ENCODE assay signal across 20 mouse cellular contexts in the genomic region with DNA sequence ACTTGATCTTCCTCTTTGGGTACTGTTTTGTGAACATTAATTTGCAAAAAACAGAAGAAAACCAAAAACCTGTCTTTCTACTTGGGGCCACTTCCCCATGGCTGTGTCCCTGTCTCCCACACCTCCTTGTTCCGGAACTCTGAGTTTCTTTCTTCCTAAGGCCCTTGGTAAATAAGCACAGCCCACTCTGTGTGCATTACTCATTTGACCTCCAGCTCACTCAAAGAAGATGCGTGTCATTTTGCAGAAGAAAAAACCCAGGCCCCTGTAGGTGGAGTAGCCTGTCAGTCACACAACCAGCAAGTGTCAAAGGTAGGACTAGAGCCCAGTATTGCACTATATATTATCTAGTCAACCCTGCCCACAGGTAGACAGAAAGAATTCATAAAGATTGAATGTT.
"Had no signal": no experiment of that assay in that cellular context is flagged by ENCODE, and none has a peak within 500 bp of the region (broad histone marks: within the 10 kb centered on the region; RNA-seq: fewer than 3 reads in every experiment).

No protein-coding gene starts in this region.

- H3K27ac ChIP-seq: limb, embryonic 12.5 days; limb, embryonic 15.5 days; liver, embryonic 14.5 days; lung, embryonic 15.5 days; midbrain, embryonic 12.5 days had no signal

- DNase-seq: kidney, adult 18-20 months; kidney, adult 9 months; kidney, postnatal 14 days; kidney, postnatal 4 days; left cerebral cortex, postnatal 4 days; liver, postnatal 0 days; lung, postnatal 10 days; lung, postnatal 4 days; right cerebral cortex, adult 18-20 months; right cerebral cortex, postnatal 14 days; thymus, adult 18-20 months; thymus, postnatal 36 days had no signal

- H3K4me3 ChIP-seq: limb, embryonic 12.5 days; limb, embryonic 15.5 days; lung, embryonic 15.5 days; midbrain, embryonic 12.5 days had no signal

- H3K36me3 ChIP-seq: limb, embryonic 12.5 days; limb, embryonic 15.5 days; lung, embryonic 15.5 days; midbrain, embryonic 12.5 days had no signal

- H3K4me1 ChIP-seq: lung, embryonic 15.5 days; midbrain, embryonic 12.5 days had no signal

- ATAC-seq: intestine, embryonic 16.5 days; liver, postnatal 0 days; midbrain, embryonic 16.5 days had no signal

- H3K27me3 ChIP-seq: limb, embryonic 12.5 days; limb, embryonic 15.5 days; lung, embryonic 15.5 days; midbrain, embryonic 12.5 days had no signal

- H3K9ac ChIP-seq: limb, embryonic 12.5 days; limb, embryonic 15.5 days; liver, embryonic 14.5 days; liver, postnatal 0 days; lung, embryonic 15.5 days; midbrain, embryonic 12.5 days had no signal

- H3K9me3 ChIP-seq: limb, embryonic 12.5 days; limb, embryonic 15.5 days; lung, embryonic 15.5 days; midbrain, embryonic 12.5 days had no signal

- H3K4me2 ChIP-seq: limb, embryonic 12.5 days; limb, embryonic 15.5 days; liver, embryonic 11.5 days; lung, embryonic 15.5 days; midbrain, embryonic 12.5 days had no signal
